Mouse (Mus musculus) liver, postnatal 0 days (tissue): ENCODE measurements around the gene Procr.

ENCODE experiments used
- CTCF ChIP-seq: sonication (generic); IDR thresholded peaks from 2 replicates; pipeline ENCODE4 v1.5.1; 2016; ENCODE audit warnings: antibody characterized with exemption, low read depth
- EP300 ChIP-seq: IDR thresholded peaks from 2 replicates; pipeline ENCODE4 v1.6.1; 2016; ENCODE audit warnings: antibody characterized with exemption, low read depth, mild to moderate bottlenecking

- TF ChIP-seq CTCF (no peak), EP300 (no peak)
Measured at GRCm38 (mm10) chr2:155728742-155729141, 22.2 kb upstream of the Procr start.
